In genomic region chr10:75586553-75586879, GRCm38 (mm10) we compare ENCODE assay signal across 15 mouse cellular contexts. TPM values are rescaled to one million over a fixed set of nuclear protein-coding genes. Genes with fewer than 3 reads are reported as not detected.
A peak's percentile ranks its signal among the peaks of the same experiment; 100 is the strongest.
DNase-seq lines count a peak whose midpoint lies in the region; ATAC-seq and TF ChIP-seq lines count a peak whose summit lies in the region.
"Had no signal": no experiment of that assay in that cellular context is flagged by ENCODE, and none has a peak within 500 bp of the region (broad histone marks: within the 10 kb centered on the region; RNA-seq: fewer than 3 reads in every experiment).

No protein-coding gene starts in this region.

- no peak for DNase-seq in hindbrain, postnatal 0 days (ENCODE audit: low spot score)
- DNase-seq in neural tube, embryonic 11.5 days (ENCODE audit: low spot score): no peak
- DNase-seq in neural tube, embryonic 10.5 days (ENCODE audit: extremely low spot score, low spot score): no peak
- DNase-seq in spleen, postnatal 14 days (ENCODE audit: low spot score in 2 of 2): no peak
- no peak for DNase-seq in right cerebral cortex, postnatal 14 days

- 94% methylated on average over 1 of the region's 1 CpGs for WGBS in hindbrain, embryonic 12.5 days
- 58% methylated on average over 1 of the region's 1 CpGs for WGBS in hindbrain, postnatal 0 days
- 96% methylated on average over 1 of the region's 1 CpGs for WGBS in neural tube, embryonic 11.5 days
- 88% methylated on average over 1 of the region's 1 CpGs for WGBS in hindbrain, embryonic 16.5 days

- H3K27me3 ChIP-seq in hindbrain, embryonic 12.5 days: peaks cover 17% of the 10 kb centered on the region
- H3K27me3 ChIP-seq in hindbrain, postnatal 0 days (ENCODE audit: insufficient read depth, low read length): no peaks in the 10 kb centered on the region
- no peaks in the 10 kb centered on the region for H3K27me3 ChIP-seq in neural tube, embryonic 11.5 days (ENCODE audit: control insufficient read depth, insufficient read depth, low read length)
- no peaks in the 10 kb centered on the region; the same call in 1 of the 2 replicates for H3K27me3 ChIP-seq in hindbrain, embryonic 16.5 days (replicated peaks; ENCODE audit: control insufficient read depth, insufficient read depth, low read length)
- H3K27me3 ChIP-seq: embryonic facial prominence, embryonic 15.5 days; stomach, embryonic 15.5 days had no signal

- H3K4me3 ChIP-seq in hindbrain, embryonic 12.5 days: no peak overlapping the region
- H3K4me3 ChIP-seq in hindbrain, postnatal 0 days (ENCODE audit: low read length): no peak overlapping the region
- no peak overlapping the region for H3K4me3 ChIP-seq in neural tube, embryonic 11.5 days (ENCODE audit: low read depth, low read length)
- H3K4me3 ChIP-seq in hindbrain, embryonic 16.5 days (ENCODE audit: low read length): no peak overlapping the region
- H3K4me3 ChIP-seq: embryonic facial prominence, embryonic 15.5 days; stomach, embryonic 15.5 days had no signal

- peaks cover 11% of the 10 kb centered on the region for H3K4me1 ChIP-seq in hindbrain, embryonic 12.5 days
- H3K4me1 ChIP-seq in hindbrain, postnatal 0 days (ENCODE audit: insufficient read depth, low read length): peaks cover 9% of the 10 kb centered on the region; the same call in 1 of the 2 replicates
- no peaks in the 10 kb centered on the region for H3K4me1 ChIP-seq in neural tube, embryonic 11.5 days (ENCODE audit: control insufficient read depth, insufficient read depth, low read length)
- H3K4me1 ChIP-seq in hindbrain, embryonic 16.5 days (ENCODE audit: control insufficient read depth, insufficient read depth, low read depth, low read length): peaks cover 6% of the 10 kb centered on the region; the same call in 1 of the 2 replicates

- no peaks in the 10 kb centered on the region for H3K36me3 ChIP-seq in hindbrain, embryonic 12.5 days
- no peaks in the 10 kb centered on the region for H3K36me3 ChIP-seq in hindbrain, postnatal 0 days (ENCODE audit: insufficient read depth, low read length)
- no peaks in the 10 kb centered on the region for H3K36me3 ChIP-seq in neural tube, embryonic 11.5 days (ENCODE audit: control insufficient read depth, insufficient read depth, low read length)
- no peaks in the 10 kb centered on the region for H3K36me3 ChIP-seq in hindbrain, embryonic 16.5 days (ENCODE audit: control insufficient read depth, insufficient read depth, low read length)
- H3K36me3 ChIP-seq: embryonic facial prominence, embryonic 15.5 days; G1E; stomach, embryonic 15.5 days had no signal

- no peaks in the 10 kb centered on the region for H3K9me3 ChIP-seq in hindbrain, embryonic 12.5 days (replicated peaks)
- H3K9me3 ChIP-seq in hindbrain, postnatal 0 days (ENCODE audit: low read length): no peaks in the 10 kb centered on the region
- H3K9me3 ChIP-seq in neural tube, embryonic 11.5 days (ENCODE audit: control insufficient read depth, low read length): no peaks in the 10 kb centered on the region
- no peaks in the 10 kb centered on the region for H3K9me3 ChIP-seq in hindbrain, embryonic 16.5 days (ENCODE audit: control insufficient read depth, low read length)
- H3K9me3 ChIP-seq: embryonic facial prominence, embryonic 15.5 days; G1E; stomach, embryonic 15.5 days had no signal

- ATAC-seq in hindbrain, embryonic 12.5 days (ENCODE audit: low FRiP score): peak; percentile 47
- ATAC-seq in hindbrain, postnatal 0 days: no peak
- ATAC-seq in neural tube, embryonic 11.5 days (ENCODE audit: insufficient read depth, low FRiP score, low TSS enrichment): peak; percentile 42; the same call in 1 of the 2 replicates
- peak; percentile 57 for ATAC-seq in hindbrain, embryonic 16.5 days
- no peak for ATAC-seq in monocyte, adult 5-6 weeks (replicated peaks; ENCODE audit: insufficient number of reproducible peaks, low FRiP score, low TSS enrichment, poor library complexity, severe bottlenecking)

- no peak for TF ChIP-seq CTCF in hindbrain, postnatal 0 days (IDR thresholded peaks at IDR 0.05; ENCODE audit: low read depth)

- H3K4me2 ChIP-seq in hindbrain, embryonic 12.5 days (replicated peaks): peak overlapping the region; percentile 37; the same call in 1 of the 2 replicates
- no peak overlapping the region for H3K4me2 ChIP-seq in hindbrain, postnatal 0 days (ENCODE audit: low read depth, low read length)
- H3K4me2 ChIP-seq in neural tube, embryonic 11.5 days (ENCODE audit: low read depth): no peak overlapping the region
- no peak overlapping the region for H3K4me2 ChIP-seq in hindbrain, embryonic 16.5 days (ENCODE audit: low read length)

- H3K27ac ChIP-seq in hindbrain, embryonic 12.5 days: no peak overlapping the region
- no peak overlapping the region for H3K27ac ChIP-seq in hindbrain, postnatal 0 days
- H3K27ac ChIP-seq in neural tube, embryonic 11.5 days (ENCODE audit: low read depth, low read length): no peak overlapping the region
- H3K27ac ChIP-seq in hindbrain, embryonic 16.5 days (ENCODE audit: low read depth, low read length): no peak overlapping the region
- H3K27ac ChIP-seq: embryonic facial prominence, embryonic 15.5 days; stomach, embryonic 15.5 days had no signal

- H3K9ac ChIP-seq in hindbrain, embryonic 12.5 days: no peak overlapping the region
- H3K9ac ChIP-seq in hindbrain, postnatal 0 days (replicated peaks; ENCODE audit: low read length): no peak overlapping the region
- H3K9ac ChIP-seq in neural tube, embryonic 11.5 days (ENCODE audit: low read length): no peak overlapping the region
- no peak overlapping the region for H3K9ac ChIP-seq in hindbrain, embryonic 16.5 days (ENCODE audit: low read depth, low read length)
- H3K9ac ChIP-seq: embryonic facial prominence, embryonic 15.5 days; stomach, embryonic 15.5 days had no signal

RNA-seq across cellular contexts. Expression of gene Ggt5, which starts 2.6 kb away (rescaled TPM):
- 1.1 and 2.1 TPM in 2 replicates for polyA plus RNA-seq in hindbrain, embryonic 12.5 days (2016; fragmentation: Nextera tagmentation; extraction: Ambion mirVana)
- 2.8 and 3.4 TPM in 2 replicates for total RNA-seq in hindbrain, postnatal 0 days (2014; rRNA removed)
- 2.3 TPM in 2 replicates for polyA plus RNA-seq in hindbrain, postnatal 0 days (2015; fragmentation: Nextera tagmentation; extraction: Ambion mirVana)
- 0.37 and 0.45 TPM in 2 replicates for polyA plus RNA-seq in neural tube, embryonic 11.5 days (2014; fragmentation: Nextera tagmentation; extraction: Ambion mirVana)
- 2.9 and 3.5 TPM in 2 replicates for polyA plus RNA-seq in hindbrain, embryonic 16.5 days (2015; fragmentation: Nextera tagmentation; extraction: Ambion mirVana)
- total RNA-seq in monocyte, adult 5-6 weeks (2017): 0.75 to 2.8 TPM (median 1.8 TPM) in 3 replicates
- polyA plus RNA-seq: G1E had no signal

RNA-seq across cellular contexts. Expression of gene Ggt1, which starts 25.1 kb away (rescaled TPM):
- 1.1 and 2.0 TPM in 2 replicates for polyA plus RNA-seq in hindbrain, embryonic 12.5 days (2016; fragmentation: Nextera tagmentation; extraction: Ambion mirVana)
- 3.2 and 7.6 TPM in 2 replicates for total RNA-seq in hindbrain, postnatal 0 days (2014; rRNA removed)
- polyA plus RNA-seq in hindbrain, postnatal 0 days (2015; fragmentation: Nextera tagmentation; extraction: Ambion mirVana): 1.0 and 1.2 TPM in 2 replicates
- 2.0 and 3.1 TPM in 2 replicates for polyA plus RNA-seq in neural tube, embryonic 11.5 days (2014; fragmentation: Nextera tagmentation; extraction: Ambion mirVana)
- 0.69 and 2.1 TPM in 2 replicates for polyA plus RNA-seq in hindbrain, embryonic 16.5 days (2015; fragmentation: Nextera tagmentation; extraction: Ambion mirVana)
- total RNA-seq in monocyte, adult 5-6 weeks (2017): 0.53 to 2.2 TPM in 2 of 3 replicates, not detected in the other
- total RNA-seq: adrenal gland, adult 2 months; G1E; megakaryocyte progenitor cell, adult 5-6 weeks had no signal
- polyA plus RNA-seq: G1E had no signal

RNA-seq across cellular contexts. Expression of gene Lrrc75b, which starts 26.4 kb away (rescaled TPM):
- 14.6 and 15.4 TPM in 2 replicates for polyA plus RNA-seq in hindbrain, embryonic 12.5 days (2016; fragmentation: Nextera tagmentation; extraction: Ambion mirVana)
- total RNA-seq in hindbrain, postnatal 0 days (2014; rRNA removed): 30.3 and 31.4 TPM in 2 replicates
- polyA plus RNA-seq in hindbrain, postnatal 0 days (2015; fragmentation: Nextera tagmentation; extraction: Ambion mirVana): 26.0 and 26.4 TPM in 2 replicates
- polyA plus RNA-seq in neural tube, embryonic 11.5 days (2014; fragmentation: Nextera tagmentation; extraction: Ambion mirVana): 6.1 and 6.6 TPM in 2 replicates
- 38.9 and 44.7 TPM in 2 replicates for polyA plus RNA-seq in hindbrain, embryonic 16.5 days (2015; fragmentation: Nextera tagmentation; extraction: Ambion mirVana)
- not detected in 3 replicates for total RNA-seq in monocyte, adult 5-6 weeks (2017)
- total RNA-seq: common myeloid progenitor, adult 5-6 weeks; hematopoietic stem cell, adult 5-6 weeks; megakaryocyte progenitor cell, adult 5-6 weeks had no signal
- polyA plus RNA-seq: G1E had no signal

RNA-seq across cellular contexts. Expression of gene Susd2, which starts 57.3 kb away (rescaled TPM):
- 2.8 TPM in 2 replicates for polyA plus RNA-seq in hindbrain, embryonic 12.5 days (2016; fragmentation: Nextera tagmentation; extraction: Ambion mirVana)
- 14.4 and 14.9 TPM in 2 replicates for total RNA-seq in hindbrain, postnatal 0 days (2014; rRNA removed)
- polyA plus RNA-seq in hindbrain, postnatal 0 days (2015; fragmentation: Nextera tagmentation; extraction: Ambion mirVana): 11.2 and 11.4 TPM in 2 replicates
- polyA plus RNA-seq in neural tube, embryonic 11.5 days (2014; fragmentation: Nextera tagmentation; extraction: Ambion mirVana): 1.8 and 2.4 TPM in 2 replicates
- polyA plus RNA-seq in hindbrain, embryonic 16.5 days (2015; fragmentation: Nextera tagmentation; extraction: Ambion mirVana): 10.5 and 11.9 TPM in 2 replicates
- 0.75 TPM in 1 of 3 replicates, not detected in the others for total RNA-seq in monocyte, adult 5-6 weeks (2017)

Comparison
In these comparisons a context has a peak if more than half of its experiments do, and no peak if none do; other contexts are left out.
1. ATAC-seq: peak in hindbrain, embryonic 12.5 days (single experiment), neural tube, embryonic 11.5 days (single experiment) and hindbrain, embryonic 16.5 days (single experiment); none in hindbrain, postnatal 0 days (single experiment) and monocyte, adult 5-6 weeks (single experiment).